Mouse (Mus musculus): ENCODE results near the gene Trim41. TPM values are rescaled to one million over a fixed set of nuclear protein-coding genes. Genes with fewer than 3 reads are reported as not detected.

Trim41 gene
- polyA plus RNA-seq, 1 experiment = 41.4 TPM

Other genes with a start within 250 kb of the Trim41 start
- 453 and 472 TPM in 2 replicates for gene Rack1, start 17.0 kb downstream of the Trim41 start, polyA plus RNA-seq (2012; rRNA removed)
- gene Trim7, start 8.8 kb upstream of the Trim41 start, polyA plus RNA-seq (2012; rRNA removed) = 3.7 and 4.6 TPM in 2 replicates
- 24.1 and 28.7 TPM in 2 replicates for gene Gm12184, start 9.3 kb upstream of the Trim41 start, polyA plus RNA-seq (2012; rRNA removed)
- 12.1 and 12.7 TPM in 2 replicates for gene Irgm1, start 54.3 kb upstream of the Trim41 start, polyA plus RNA-seq (2012; rRNA removed)
- gene Gm5431, start 84.9 kb upstream of the Trim41 start, polyA plus RNA-seq (2012; rRNA removed) = 0.13 and 0.18 TPM in 2 replicates
- gene Psme2b, start 128.8 kb upstream of the Trim41 start, polyA plus RNA-seq (2012; rRNA removed) = 0.90 and 1.5 TPM in 2 replicates
- gene Olfr56, start 161.5 kb upstream of the Trim41 start, polyA plus RNA-seq (2012; rRNA removed) = 0.10 and 0.11 TPM in 2 replicates
- 0.42 and 0.64 TPM in 2 replicates for gene 9930111J21Rik1, start 162.0 kb upstream of the Trim41 start, polyA plus RNA-seq (2012; rRNA removed)
- 0.08 and 0.12 TPM in 2 replicates for gene Gm12185, start 174.9 kb upstream of the Trim41 start, polyA plus RNA-seq (2012; rRNA removed)
- gene Tgtp1, start 176.8 kb upstream of the Trim41 start, polyA plus RNA-seq (2012; rRNA removed) = 1.3 and 1.8 TPM in 2 replicates
- gene 9930111J21Rik2, start 233.9 kb upstream of the Trim41 start, polyA plus RNA-seq (2012; rRNA removed) = 1.3 TPM in 2 replicates
- 1.4 and 1.6 TPM in 2 replicates for gene Tgtp2, start 246.9 kb upstream of the Trim41 start, polyA plus RNA-seq (2012; rRNA removed)

Measured in frontal cortex, adult 2 months (tissue).